Mouse (Mus musculus) cerebellum, postnatal 25 days (tissue): ENCODE measurements at regions not wholly inside any gene's neighbourhood (a gene's known extent, or its start where the extent isn't known, plus 50 kb on each side); places are given as distances from the start of the nearest gene placed in this dataset.

ENCODE experiments used
- DNase-seq, 2 experiments: peaks; one replicate each; pipeline ENCODE4 v3.0.0; 2021; ENCODE audit warnings: mixed read lengths in 2 of 2

GRCm38 (mm10) chr3:50953456-50953855 is 270.8 kb upstream of the Noct start:
- no peak for DNase-seq

- no peak for DNase-seq
Observed at GRCm38 (mm10) chr3:50970386-50970785, 253.9 kb upstream of the Noct start.

GRCm38 (mm10) chr3:50973081-50973480 is 251.2 kb upstream of the Noct start:
- no peak for DNase-seq

- DNase-seq = no peak
Observed at GRCm38 (mm10) chr3:50976141-50976780, 248.0 kb upstream of the Noct start.

- DNase-seq = no peak
Observed at GRCm38 (mm10) chr3:50976818-50977217, 247.4 kb upstream of the Noct start.

GRCm38 (mm10) chr3:50978636-50979035 is 245.6 kb upstream of the Noct start:
- DNase-seq = no peak

- no peak for DNase-seq
Observed at GRCm38 (mm10) chr3:50979592-50979991, 244.7 kb upstream of the Noct start.

GRCm38 (mm10) chr3:50981751-50982150 is 242.5 kb upstream of the Noct start:
- no peak for DNase-seq

GRCm38 (mm10) chr3:50982649-50983048 is 241.6 kb upstream of the Noct start:
- DNase-seq = no peak

GRCm38 (mm10) chr3:50983126-50983525 is 241.1 kb upstream of the Noct start:
- peak in 1 of 2 experiments; percentile 8 for DNase-seq

GRCm38 (mm10) chr3:50983962-50984765 is 240.1 kb upstream of the Noct start:
- DNase-seq = no peak

- no peak for DNase-seq
Observed at GRCm38 (mm10) chr3:50987821-50988220, 236.4 kb upstream of the Noct start.

GRCm38 (mm10) chr3:50990810-50991209 is 233.4 kb upstream of the Noct start:
- no peak for DNase-seq

GRCm38 (mm10) chr3:50992581-50993313 is 231.5 kb upstream of the Noct start:
- no peak for DNase-seq

- no peak for DNase-seq
Observed at GRCm38 (mm10) chr3:50999745-51000144, 224.5 kb upstream of the Noct start.

- DNase-seq = no peak
Observed at GRCm38 (mm10) chr3:51000938-51001337, 223.3 kb upstream of the Noct start.

- DNase-seq = peak in 1 of 2 experiments; percentile 20
Observed at GRCm38 (mm10) chr3:51002662-51003061, 221.6 kb upstream of the Noct start.

- no peak for DNase-seq
Observed at GRCm38 (mm10) chr3:51003506-51004170, 220.6 kb upstream of the Noct start.

- no peak for DNase-seq
Observed at GRCm38 (mm10) chr3:51004216-51004615, 220.0 kb upstream of the Noct start.

GRCm38 (mm10) chr3:51009098-51009497 is 215.1 kb upstream of the Noct start:
- DNase-seq = no peak

- no peak for DNase-seq
Observed at GRCm38 (mm10) chr3:51019650-51020346, 204.4 kb upstream of the Noct start.

GRCm38 (mm10) chr3:51024655-51025054 is 199.6 kb upstream of the Noct start:
- DNase-seq = no peak
